Mouse (Mus musculus) olfactory bulb, adult 2 months (tissue): ENCODE results near the gene Strip1.

Source experiments
- CTCF ChIP-seq: fragments of 200-500 bp; IDR thresholded peaks from 2 replicates; pipeline ENCODE4 v1.5.1; 2012; ENCODE audit warnings: low read depth, mild to moderate bottlenecking, low read length, moderate library complexity; ENCODE audit not compliant: insufficient read depth
- POLR2A ChIP-seq: fragments of 200-500 bp; IDR thresholded peaks from 2 replicates; pipeline ENCODE4 v1.6.1; 2012; ENCODE audit warnings: mild to moderate bottlenecking, low read depth, low read length, moderate library complexity; ENCODE audit not compliant: insufficient read depth

- TF ChIP-seq CTCF (no peak), POLR2A (no peak)
Measured at GRCm38 (mm10) chr3:107670500-107670899, 39.0 kb upstream of the Strip1 start.
